Mouse (Mus musculus): ENCODE measurements around the gene Car5a. TPM values are rescaled to one million over a fixed set of nuclear protein-coding genes. Genes with fewer than 3 reads are reported as not detected.
A peak's percentile ranks its signal among the peaks of the same experiment; 100 is the strongest.

The Car5a gene
- polyA plus RNA-seq, 1 experiment, result not detected

DNA sequence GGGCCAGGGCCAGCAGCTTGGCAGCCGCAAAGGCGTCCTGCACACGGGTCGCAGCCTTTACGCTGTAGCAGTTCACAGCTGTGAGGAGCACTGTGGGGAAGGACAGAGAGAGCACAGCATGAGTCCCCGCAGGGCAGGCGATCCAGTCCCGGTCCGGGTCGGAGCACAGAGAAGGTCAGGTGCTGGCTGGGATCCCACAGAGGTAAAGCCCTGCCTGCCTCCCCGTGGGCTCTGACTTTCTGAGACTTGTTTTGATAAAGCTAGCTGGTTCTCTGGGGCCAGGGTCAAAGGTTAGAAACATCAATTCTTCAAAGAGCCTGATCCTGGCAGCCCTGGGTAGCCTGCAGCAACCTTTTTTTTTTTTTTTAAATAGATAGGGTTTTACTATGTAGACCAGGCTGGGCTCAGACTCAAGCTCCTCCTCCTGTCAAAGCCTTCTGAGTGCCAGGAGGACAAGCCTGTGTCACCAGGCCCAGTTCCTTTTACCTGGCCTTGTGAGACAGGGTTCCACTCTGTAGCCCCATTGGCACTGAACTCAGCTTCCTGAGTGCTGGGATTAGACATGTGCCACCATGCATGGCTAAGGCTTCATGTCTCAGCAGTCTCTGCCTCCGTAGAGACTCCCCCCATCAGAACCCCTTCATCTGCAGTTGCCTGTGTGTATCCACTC, 48.1 kb downstream of the Car5a start:
- Histone ChIP-seq H3ac (ENCODE audit: control insufficient read depth, insufficient read length, low read depth) (peak overlapping the region; percentile 30), H3K4me3 (ENCODE audit: insufficient read depth, poor library complexity, severe bottlenecking) (no peak overlapping the region), H3K79me2 (ENCODE audit: control insufficient read depth, insufficient read depth) (peaks cover 72% of the 10 kb centered on the region), H3K36me3 (ENCODE audit: control insufficient read depth, insufficient read depth) (peaks cover 19% of the 10 kb centered on the region), H3K79me3 (ENCODE audit: low read depth) (peaks cover 31% of the 10 kb centered on the region), H3K27me3 (ENCODE audit: control insufficient read depth, insufficient read depth, insufficient read length) (no peaks in the 10 kb centered on the region)
- no peak for TF ChIP-seq CTCF (IDR thresholded peaks at IDR 0.05; ENCODE audit: control insufficient read depth, insufficient read depth, insufficient read length)
- TF ChIP-seq MYOG (IDR thresholded peaks at IDR 0.05; ENCODE audit: control insufficient read depth, extremely low read depth, insufficient read length), result no peak
- TF ChIP-seq MAX (IDR thresholded peaks at IDR 0.05), result no peak
- TF ChIP-seq CEBPB (IDR thresholded peaks at IDR 0.05; ENCODE audit: low read depth), result no peak
- no peak for TF ChIP-seq USF1 (IDR thresholded peaks at IDR 0.05; ENCODE audit: low read depth)
- no peak for TF ChIP-seq MYOD1 (IDR thresholded peaks at IDR 0.05; ENCODE audit: control insufficient read depth, insufficient read length, low read depth)
- TF ChIP-seq FOSL1 (IDR thresholded peaks at IDR 0.05; ENCODE audit: insufficient read depth, low read length, poor library complexity, severe bottlenecking), result no peak

- Histone ChIP-seq H3K36me3 (ENCODE audit: control insufficient read depth, insufficient read depth) (peaks cover 15% of the 10 kb centered on the region), H3K79me3 (ENCODE audit: low read depth) (peaks cover 24% of the 10 kb centered on the region), H3K79me2 (ENCODE audit: control insufficient read depth, insufficient read depth) (peaks cover 66% of the 10 kb centered on the region), H3ac (ENCODE audit: control insufficient read depth, insufficient read length, low read depth) (no peak overlapping the region), H3K4me3 (ENCODE audit: insufficient read depth, poor library complexity, severe bottlenecking) (no peak overlapping the region), H3K27me3 (ENCODE audit: control insufficient read depth, insufficient read depth, insufficient read length) (no peaks in the 10 kb centered on the region)
- TF ChIP-seq MYOG (IDR thresholded peaks at IDR 0.05; ENCODE audit: control insufficient read depth, extremely low read depth, insufficient read length) (no peak), MYOD1 (IDR thresholded peaks at IDR 0.05; ENCODE audit: control insufficient read depth, insufficient read length, low read depth) (no peak), USF1 (IDR thresholded peaks at IDR 0.05; ENCODE audit: low read depth) (no peak), CEBPB (IDR thresholded peaks at IDR 0.05; ENCODE audit: low read depth) (no peak), FOSL1 (IDR thresholded peaks at IDR 0.05; ENCODE audit: insufficient read depth, low read length, poor library complexity, severe bottlenecking) (no peak), MAX (IDR thresholded peaks at IDR 0.05) (no peak), CTCF (IDR thresholded peaks at IDR 0.05; ENCODE audit: control insufficient read depth, insufficient read depth, insufficient read length) (no peak)
Observed at GRCm38 (mm10) chr8:121895910-121896309, 48.8 kb downstream of the Car5a start.

GRCm38 (mm10) chr8:121892875-121893274, 51.8 kb downstream of the Car5a start:
- Histone ChIP-seq H3ac (ENCODE audit: control insufficient read depth, insufficient read length, low read depth) (no peak overlapping the region), H3K4me3 (ENCODE audit: insufficient read depth, poor library complexity, severe bottlenecking) (no peak overlapping the region), H3K79me3 (ENCODE audit: low read depth) (peaks cover 8% of the 10 kb centered on the region), H3K79me2 (ENCODE audit: control insufficient read depth, insufficient read depth) (peaks cover 53% of the 10 kb centered on the region), H3K36me3 (ENCODE audit: control insufficient read depth, insufficient read depth) (peaks cover 18% of the 10 kb centered on the region), H3K27me3 (ENCODE audit: control insufficient read depth, insufficient read depth, insufficient read length) (no peaks in the 10 kb centered on the region)
- TF ChIP-seq CTCF (IDR thresholded peaks at IDR 0.05; ENCODE audit: control insufficient read depth, insufficient read depth, insufficient read length) (no peak), MYOG (IDR thresholded peaks at IDR 0.05; ENCODE audit: control insufficient read depth, extremely low read depth, insufficient read length) (no peak), MAX (IDR thresholded peaks at IDR 0.05) (no peak)

DNA sequence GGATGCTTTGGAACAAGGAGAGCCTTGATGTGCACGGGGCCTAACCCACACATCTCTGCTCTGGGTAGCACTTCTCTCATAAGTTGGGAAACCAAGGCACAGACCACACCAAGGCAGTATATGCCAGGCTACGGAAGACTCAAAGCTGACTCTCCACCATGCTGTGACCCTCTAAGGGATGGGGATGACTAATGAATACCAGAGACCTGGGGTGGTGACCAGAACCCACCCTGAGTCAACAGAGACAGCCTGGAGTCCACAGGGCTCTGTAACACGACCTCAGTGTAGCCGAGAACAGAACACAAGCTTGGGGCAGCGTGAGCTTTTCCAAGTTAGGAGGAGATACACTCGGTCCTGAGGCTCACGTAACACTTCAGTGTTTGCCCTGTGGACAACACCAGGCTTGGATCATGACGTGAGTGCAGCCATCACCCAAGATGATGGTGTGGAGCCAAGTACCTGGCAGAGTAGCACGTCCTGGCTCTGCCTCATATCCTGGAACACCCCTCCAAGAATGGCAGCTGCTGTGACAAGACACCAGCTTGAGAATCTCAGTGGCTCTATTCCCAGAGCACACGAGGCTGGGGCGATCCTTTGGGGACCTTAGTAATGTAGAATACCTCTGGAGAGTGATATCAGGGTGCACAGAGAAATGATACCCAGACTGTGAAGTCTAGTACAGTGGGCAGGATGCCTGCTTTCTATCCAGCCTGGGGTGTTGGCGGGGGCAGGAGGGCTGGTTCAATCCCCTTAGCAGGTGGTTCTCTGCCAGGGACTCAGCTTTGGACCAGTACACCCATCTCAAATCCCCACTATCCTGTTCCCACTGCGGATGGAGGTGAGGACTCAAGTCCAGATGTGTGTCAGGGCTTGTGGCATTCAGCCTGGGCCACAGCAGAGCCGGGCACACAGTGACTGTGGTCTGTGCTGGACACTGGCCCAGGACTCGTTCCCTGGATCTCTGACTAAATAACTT, 54.6 kb downstream of the Car5a start:
- H3K36me3 ChIP-seq (ENCODE audit: control insufficient read depth, insufficient read depth), result peaks cover 33% of the 10 kb centered on the region
- no peaks in the 10 kb centered on the region for H3K27me3 ChIP-seq (ENCODE audit: control insufficient read depth, insufficient read depth, insufficient read length)
- no peak overlapping the region for H3K4me3 ChIP-seq (ENCODE audit: insufficient read depth, poor library complexity, severe bottlenecking)
- peaks cover 27% of the 10 kb centered on the region for H3K79me2 ChIP-seq (ENCODE audit: control insufficient read depth, insufficient read depth)
- no peak for TF ChIP-seq MYOD1 (IDR thresholded peaks at IDR 0.05; ENCODE audit: control insufficient read depth, insufficient read length, low read depth)
- no peak for TF ChIP-seq USF1 (IDR thresholded peaks at IDR 0.05; ENCODE audit: low read depth)
- TF ChIP-seq MYOG (IDR thresholded peaks at IDR 0.05; ENCODE audit: control insufficient read depth, extremely low read depth, insufficient read length), result no peak
- no peak for TF ChIP-seq FOSL1 (IDR thresholded peaks at IDR 0.05; ENCODE audit: insufficient read depth, low read length, poor library complexity, severe bottlenecking)
- no peak overlapping the region for H3ac ChIP-seq (ENCODE audit: control insufficient read depth, insufficient read length, low read depth)
- peaks cover 4% of the 10 kb centered on the region for H3K79me3 ChIP-seq (ENCODE audit: low read depth)

- Histone ChIP-seq H3K4me3 (ENCODE audit: insufficient read depth, poor library complexity, severe bottlenecking) (no peak overlapping the region), H3K79me3 (ENCODE audit: low read depth) (peaks cover 4% of the 10 kb centered on the region), H3K79me2 (ENCODE audit: control insufficient read depth, insufficient read depth) (peaks cover 23% of the 10 kb centered on the region), H3K36me3 (ENCODE audit: control insufficient read depth, insufficient read depth) (peaks cover 34% of the 10 kb centered on the region), H3K27me3 (ENCODE audit: control insufficient read depth, insufficient read depth, insufficient read length) (no peaks in the 10 kb centered on the region), H3ac (ENCODE audit: control insufficient read depth, insufficient read length, low read depth) (no peak overlapping the region)
- TF ChIP-seq MYOD1 (IDR thresholded peaks at IDR 0.05; ENCODE audit: control insufficient read depth, insufficient read length, low read depth) (no peak), MAX (IDR thresholded peaks at IDR 0.05) (no peak), CTCF (IDR thresholded peaks at IDR 0.05; ENCODE audit: control insufficient read depth, insufficient read depth, insufficient read length) (no peak), USF1 (IDR thresholded peaks at IDR 0.05; ENCODE audit: low read depth) (no peak), MYOG (IDR thresholded peaks at IDR 0.05; ENCODE audit: control insufficient read depth, extremely low read depth, insufficient read length) (no peak), FOSL1 (IDR thresholded peaks at IDR 0.05; ENCODE audit: insufficient read depth, low read length, poor library complexity, severe bottlenecking) (no peak), CEBPB (IDR thresholded peaks at IDR 0.05; ENCODE audit: low read depth) (no peak)
Observed at GRCm38 (mm10) chr8:121889317-121889716, 55.4 kb downstream of the Car5a start.
